Mouse (Mus musculus) liver, embryonic 12.5 days (tissue): ENCODE data around the gene Mrgpra6. TPM values are rescaled to one million over a fixed set of nuclear protein-coding genes. Genes with fewer than 3 reads are reported as not detected.

Experiments
- ATAC-seq: fragments of 200-750 bp; cut with Nextera tagmentation; 2 replicates; pipeline ENCODE4 v1.8.0; 2017; ENCODE audit warnings: moderate number of reproducible peaks, mild to moderate bottlenecking, moderate library complexity
- H3K27ac ChIP-seq: fragments of 300-500 bp; sonication (generic); 2 replicates; pipeline ENCODE4 v1.5.1; 2016; ENCODE audit warnings: mild to moderate bottlenecking
- H3K27me3 ChIP-seq: fragments of 300-500 bp; sonication (generic); replicated peaks from 2 replicates; pipeline ENCODE4 v1.6.1; 2016; ENCODE audit warnings: mild to moderate bottlenecking, moderate library complexity
- H3K36me3 ChIP-seq: fragments of 300-500 bp; sonication (generic); 2 replicates; pipeline ENCODE4 v1.6.1; 2016; ENCODE audit warnings: mild to moderate bottlenecking, moderate library complexity
- H3K4me1 ChIP-seq: fragments of 300-500 bp; sonication (generic); 2 replicates; pipeline ENCODE4 v1.6.1; 2016
- H3K4me2 ChIP-seq: fragments of 300-500 bp; sonication (generic); 2 replicates; pipeline ENCODE4 v1.6.1; 2016; ENCODE audit warnings: mild to moderate bottlenecking, moderate library complexity
- H3K4me3 ChIP-seq: fragments of 300-500 bp; sonication (generic); 2 replicates; pipeline ENCODE4 v1.5.1; 2016; ENCODE audit warnings: mild to moderate bottlenecking, moderate library complexity
- H3K9ac ChIP-seq: fragments of 300-500 bp; sonication (generic); 2 replicates; pipeline ENCODE4 v1.6.1; 2016; ENCODE audit warnings: mild to moderate bottlenecking, moderate library complexity
- H3K9me3 ChIP-seq: fragments of 300-500 bp; sonication (generic); replicated peaks from 2 replicates; pipeline ENCODE4 v1.6.1; 2016; ENCODE audit warnings: mild to moderate bottlenecking, moderate library complexity
- WGBS: fragments of 180-500 bp; shearing (Covaris S2); methylation state at CpG from one replicate; pipeline ENCODE4 v1.1.7; 2016; ENCODE audit not compliant: insufficient replicate concordance; 5-methylcytosine and 5-hydroxymethylcytosine counted together
- polyA plus RNA-seq: library from polyadenylated mRNA; unstranded; fragments of >200 nt; fragmentation: Nextera tagmentation; extraction: Ambion mirVana; gene quantifications from 2 replicates; pipeline ENCODE4 v1.2.1, GENCODE M21; 2016

Mrgpra6 gene
- polyA plus RNA-seq, 1 experiment from 2014 or later, result not detected

DNA sequence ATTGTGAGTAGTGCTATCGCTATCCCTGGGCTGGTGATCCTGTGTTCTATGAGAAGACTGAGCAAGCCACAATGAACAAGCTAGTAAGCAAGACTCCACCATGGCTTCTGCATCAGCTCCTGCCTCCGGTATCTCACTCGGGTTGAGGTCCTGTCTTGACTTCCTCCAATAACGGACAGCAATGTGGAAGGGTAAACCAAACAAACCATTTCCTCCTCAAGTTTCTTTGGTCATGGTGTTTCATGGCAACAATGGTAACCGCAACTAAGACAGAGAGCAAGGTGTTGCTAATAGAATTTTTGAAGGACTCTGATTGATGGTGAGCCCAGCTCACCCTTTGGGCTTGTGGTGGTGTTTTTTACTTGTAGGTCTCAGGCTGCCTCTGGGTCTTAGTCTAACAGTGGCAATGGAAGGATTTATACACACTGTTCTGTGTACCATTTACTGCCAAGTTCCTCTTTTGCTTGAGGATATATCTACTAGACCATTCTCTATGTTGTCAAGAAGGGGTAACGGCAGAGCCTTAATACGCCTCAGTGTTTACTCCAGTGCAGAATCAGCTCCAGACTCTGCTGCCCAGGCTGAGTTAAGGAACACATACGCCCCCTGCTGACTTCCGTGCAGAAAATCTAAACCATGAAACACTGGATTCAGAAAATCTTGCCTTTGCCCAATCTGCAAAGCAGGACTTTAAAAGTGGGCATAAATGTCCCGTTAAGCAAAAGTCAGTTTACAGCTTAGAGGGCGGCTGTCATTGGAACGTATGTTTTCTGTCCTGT is 58.5 kb downstream of the Mrgpra6 start:
- H3K9me3 ChIP-seq, result no peaks in the 10 kb centered on the region
- no peak overlapping the region for H3K4me2 ChIP-seq
- H3K27ac ChIP-seq, result no peak overlapping the region
- no peak overlapping the region for H3K9ac ChIP-seq
- no peak for ATAC-seq
- H3K27me3 ChIP-seq, result no peaks in the 10 kb centered on the region
- no peak overlapping the region for H3K4me3 ChIP-seq
- no peaks in the 10 kb centered on the region for H3K4me1 ChIP-seq
- H3K36me3 ChIP-seq, result no peaks in the 10 kb centered on the region
- 30% methylated on average over 12 of the region's 12 CpGs for WGBS

DNA sequence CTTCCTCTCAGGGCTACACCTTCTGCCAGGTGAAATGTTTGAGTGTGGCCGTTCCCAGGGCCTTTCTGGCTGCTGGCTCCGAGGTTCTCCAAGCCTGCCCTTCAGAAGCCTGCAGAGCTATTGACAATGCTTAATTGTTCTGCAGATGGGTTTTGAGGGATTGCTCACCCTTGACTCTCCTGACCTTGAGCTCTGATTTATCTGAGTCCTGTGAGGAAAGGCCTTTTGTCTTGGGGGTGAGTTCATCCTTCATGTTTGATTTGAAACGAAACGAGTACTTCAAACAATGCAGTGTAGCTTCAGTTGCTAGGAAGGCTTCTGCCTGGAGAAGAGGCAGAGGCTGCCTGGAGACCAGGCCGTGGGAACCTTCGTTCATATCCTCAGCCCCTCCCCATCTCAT is 60.4 kb downstream of the Mrgpra6 start:
- 26% methylated on average over 6 of the region's 6 CpGs for WGBS
- Histone ChIP-seq H3K36me3 (no peaks in the 10 kb centered on the region), H3K9ac (no peak overlapping the region), H3K4me1 (no peaks in the 10 kb centered on the region), H3K27me3 (no peaks in the 10 kb centered on the region), H3K4me3 (no peak overlapping the region), H3K27ac (no peak overlapping the region), H3K4me2 (no peak overlapping the region), H3K9me3 (no peaks in the 10 kb centered on the region)
- no peak for ATAC-seq

DNA sequence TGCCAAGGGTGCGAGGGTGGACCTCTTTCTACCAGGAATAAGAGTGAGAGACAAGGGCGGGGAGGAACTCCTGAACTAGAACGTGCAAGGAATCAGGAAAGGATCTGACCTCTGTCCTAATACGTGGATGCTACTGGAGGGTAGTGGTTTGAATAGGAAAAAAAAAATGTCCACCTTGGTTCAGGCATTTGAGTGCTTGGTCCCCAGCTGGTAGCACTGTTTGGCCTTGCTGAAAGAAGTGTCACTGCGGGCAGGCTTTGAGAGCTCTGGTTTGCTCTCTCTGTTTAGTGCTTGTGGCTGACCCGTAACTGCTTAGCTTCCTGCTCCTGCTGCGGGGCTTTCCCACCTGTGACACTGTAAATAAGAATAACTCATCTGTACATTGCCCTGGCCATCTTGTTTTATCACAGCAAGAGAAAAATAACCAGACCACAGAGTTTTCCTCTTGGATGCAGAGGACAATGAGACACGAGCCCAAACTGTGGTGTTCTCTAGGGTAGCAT is 64.8 kb downstream of the Mrgpra6 start:
- Histone ChIP-seq H3K27ac (no peak overlapping the region), H3K9me3 (no peaks in the 10 kb centered on the region), H3K27me3 (peaks cover 1% of the 10 kb centered on the region), H3K9ac (no peak overlapping the region), H3K4me2 (no peak overlapping the region), H3K4me1 (no peaks in the 10 kb centered on the region), H3K36me3 (no peaks in the 10 kb centered on the region), H3K4me3 (no peak overlapping the region)
- 53% methylated on average over 8 of the region's 8 CpGs for WGBS
- no peak for ATAC-seq

Other genes with a start within 250 kb of the Mrgpra6 start
- gene Uevld, start 246.4 kb downstream of the Mrgpra6 start, polyA plus RNA-seq, result 6.9 and 7.1 TPM in 2 replicates
- gene Gm9999, start 221.3 kb downstream of the Mrgpra6 start, polyA plus RNA-seq, result not detected in 2 replicates
- gene Spty2d1, start 196.5 kb downstream of the Mrgpra6 start, polyA plus RNA-seq, result 16.8 and 17.7 TPM in 2 replicates
- gene Tmem86a, start 154.3 kb downstream of the Mrgpra6 start, polyA plus RNA-seq, result 20.2 and 20.3 TPM in 2 replicates
- 0.23 TPM in 1 of 2 replicates, not detected in the other for gene Ptpn5, start 71.2 kb downstream of the Mrgpra6 start, polyA plus RNA-seq
- gene Mrgpra9, start 47.9 kb upstream of the Mrgpra6 start, polyA plus RNA-seq, result not detected in 2 replicates
- not detected in 2 replicates for gene Mrgpra1, start 149.3 kb upstream of the Mrgpra6 start, polyA plus RNA-seq
- 0.11 and 0.31 TPM in 2 replicates for gene Mrgpra2a, start 247.2 kb upstream of the Mrgpra6 start, polyA plus RNA-seq